Mouse (Mus musculus): Measurements from ENCODE around the gene Bcas3. TPM values are rescaled to one million over a fixed set of nuclear protein-coding genes. Genes with fewer than 3 reads are reported as not detected.

Bcas3 gene
- total RNA-seq, 2 experiments from 2014 or later = 40.9 to 45.4 TPM

Small RNA genes lying within 50 kb of the gene (microRNA-seq; reads per million reads assigned to microRNA genes)
- 0 reads per million in 2 experiments for gene Mir5110 (ENCODE audit: borderline number of aligned reads in 2 of 2)

Other genes starting within 250 kb of the Bcas3 start
- 10 to 100 TPM; 30.8 to 44.2 TPM for gene Usp32, start 213.0 kb upstream of the Bcas3 start, total RNA-seq (2021)
- 1 to 10 TPM in 1 of 2 experiments, not detected in 1; 2.7 TPM for gene 1700125H20Rik, start 182.8 kb upstream of the Bcas3 start, total RNA-seq (2021)
- gene Appbp2, start 118.0 kb upstream of the Bcas3 start, total RNA-seq (2021) = 10 to 100 TPM; 34.0 to 42.0 TPM
- gene Ppm1d, start 41.9 kb upstream of the Bcas3 start, total RNA-seq (2021) = 10 to 100 TPM; 11.9 to 12.9 TPM